Mouse (Mus musculus) heart, embryonic 14.5 days (tissue): Measurements from ENCODE around the gene Emcn. TPM values are rescaled to one million over a fixed set of nuclear protein-coding genes. Genes with fewer than 3 reads are reported as not detected.
A peak's percentile ranks its signal among the peaks of the same experiment; 100 is the strongest.

Experiments used
- ATAC-seq: fragments of 200-750 bp; cut with Nextera tagmentation; 2 replicates; pipeline ENCODE4 v1.8.0; 2017; ENCODE audit warnings: low read depth, moderate TSS enrichment; ENCODE audit not compliant: insufficient number of reproducible peaks, insufficient read depth, low FRiP score
- H3K27ac ChIP-seq, 2 experiments: fragments of 200-500 bp in 1 of 2; fragments of 300-500 bp in 1 of 2; sonication (generic) in 1 of 2; replicated peaks in 1 of 2; 2 replicates each; pipeline ENCODE4 v1.5.1; 2012 to 2014; ENCODE audit warnings: low read depth in 2 of 2, low read length in 2 of 2, control low read depth in 1 of 2, mild to moderate bottlenecking in 1 of 2, mixed read lengths in 1 of 2; ENCODE audit not compliant: control insufficient read depth in 1 of 2, insufficient read depth in 1 of 2
- H3K27me3 ChIP-seq: fragments of 300-500 bp; sonication (generic); 2 replicates; pipeline ENCODE4 v1.6.1; 2014; ENCODE audit warnings: mild to moderate bottlenecking, low read length, control low read depth; ENCODE audit not compliant: control insufficient read depth, insufficient read depth
- H3K36me3 ChIP-seq: fragments of 300-500 bp; sonication (generic); 2 replicates; pipeline ENCODE4 v1.6.1; 2014; ENCODE audit warnings: mild to moderate bottlenecking, control low read depth, low read length, mixed read lengths; ENCODE audit not compliant: control insufficient read depth, insufficient read depth
- H3K4me1 ChIP-seq, 2 experiments: fragments of 200-500 bp in 1 of 2; fragments of 300-500 bp in 1 of 2; sonication (generic) in 1 of 2; 2 replicates each; pipeline ENCODE4 v1.6.1; 2012 to 2014; ENCODE audit warnings: low read length in 2 of 2, control low read depth in 1 of 2, mixed read lengths in 1 of 2; ENCODE audit not compliant: control insufficient read depth in 2 of 2, insufficient read depth in 2 of 2
- H3K4me2 ChIP-seq: fragments of 300-500 bp; sonication (generic); 2 replicates; pipeline ENCODE4 v1.6.1; 2014; ENCODE audit warnings: mild to moderate bottlenecking, low read length
- H3K4me3 ChIP-seq, 2 experiments: fragments of 200-500 bp in 1 of 2; fragments of 300-500 bp in 1 of 2; sonication (generic) in 1 of 2; 2 replicates each; pipeline ENCODE4 v1.5.1; 2012 to 2014; ENCODE audit warnings: low read length in 2 of 2, mild to moderate bottlenecking in 2 of 2, control low read depth in 1 of 2, low read depth in 1 of 2, moderate library complexity in 1 of 2; ENCODE audit not compliant: control insufficient read depth in 1 of 2, insufficient read depth in 1 of 2
- H3K9ac ChIP-seq: fragments of 300-500 bp; sonication (generic); 2 replicates; pipeline ENCODE4 v1.6.1; 2014; ENCODE audit warnings: mild to moderate bottlenecking, low read length
- H3K9me3 ChIP-seq: fragments of 300-500 bp; sonication (generic); 2 replicates; pipeline ENCODE4 v1.6.1; 2016; ENCODE audit warnings: low read length, control low read depth; ENCODE audit not compliant: control insufficient read depth
- WGBS: fragments of 180-500 bp; shearing (Covaris S2); extraction: QIAGEN DNeasy Blood & Tissue Kit; methylation state at CpG from one replicate; pipeline ENCODE4 v1.1.7; 2014; 5-methylcytosine and 5-hydroxymethylcytosine counted together
- polyA plus RNA-seq: library from polyadenylated mRNA; unstranded; fragments of >200 nt; fragmentation: Nextera tagmentation; extraction: Ambion mirVana; gene quantifications from 2 replicates; pipeline ENCODE4 v1.2.1, GENCODE M21; 2014

Gene Emcn
- polyA plus RNA-seq, 1 experiment from 2014 or later: 71.8 TPM

- no peak for ATAC-seq
Measured at GRCm38 (mm10) chr3:137343446-137343845, 2.6 kb downstream of the Emcn start.

DNA sequence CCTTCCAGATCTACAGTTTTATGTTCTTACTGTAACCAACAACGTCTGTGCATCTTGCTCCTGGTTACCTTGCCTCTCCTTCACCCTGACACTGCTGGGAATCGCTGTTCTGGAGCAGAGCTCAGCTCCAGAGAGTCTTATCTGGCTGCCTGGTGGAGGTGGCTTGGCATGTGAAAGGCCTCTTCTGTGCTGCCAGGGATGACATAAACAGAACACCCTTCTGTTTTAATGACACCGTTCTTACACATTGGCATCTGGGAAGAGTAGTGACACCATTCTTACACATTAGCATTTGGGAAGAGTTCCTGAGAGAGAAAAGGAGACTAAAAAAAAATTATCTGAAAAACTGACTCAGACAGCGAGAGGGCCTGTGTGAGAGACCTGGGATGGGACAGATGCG lies 11.0 kb downstream of the Emcn start:
- Histone ChIP-seq H3K27ac (no peak overlapping the region), H3K36me3 (no peaks in the 10 kb centered on the region), H3K4me2 (no peak overlapping the region), H3K9ac (no peak overlapping the region), H3K4me3 (no peak overlapping the region), H3K4me1 (peaks cover 0 to 4% of the 10 kb centered on the region in 2 experiments; a peak in 1 of 4 replicates), H3K27me3 (no peaks in the 10 kb centered on the region), H3K9me3 (no peaks in the 10 kb centered on the region)
- ATAC-seq: no peak
- WGBS: 63% methylated on average over 5 of the region's 5 CpGs

More at GRCm38 (mm10) chr3:137343446-137343845, 2.6 kb downstream of the Emcn start:
- Histone ChIP-seq H3K4me2 (peak overlapping the region; percentile 30; the same call in 1 of the 2 replicates), H3K36me3 (no peaks in the 10 kb centered on the region), H3K9ac (no peak overlapping the region), H3K4me1 (no peaks in the 10 kb centered on the region), H3K9me3 (no peaks in the 10 kb centered on the region), H3K27me3 (no peaks in the 10 kb centered on the region), H3K27ac (no peak overlapping the region), H3K4me3 (peak overlapping the region in 1 of 2 experiments; percentile 13; a peak in 2 of 4 replicates)
- WGBS: 51% methylated on average over 5 of the region's 5 CpGs

- H3K27ac ChIP-seq: no peak overlapping the region
- WGBS: 73% methylated on average over 4 of the region's 4 CpGs
- H3K4me1 ChIP-seq: peaks cover 0 to 3% of the 10 kb centered on the region in 2 experiments; a peak in 1 of 4 replicates
- no peaks in the 10 kb centered on the region for H3K9me3 ChIP-seq
- no peaks in the 10 kb centered on the region for H3K27me3 ChIP-seq
- no peak overlapping the region for H3K4me3 ChIP-seq
- ATAC-seq: no peak
- no peak overlapping the region for H3K4me2 ChIP-seq
- no peaks in the 10 kb centered on the region for H3K36me3 ChIP-seq
- no peak overlapping the region for H3K9ac ChIP-seq
Measured at GRCm38 (mm10) chr3:137356697-137357096, 15.8 kb downstream of the Emcn start.

DNA sequence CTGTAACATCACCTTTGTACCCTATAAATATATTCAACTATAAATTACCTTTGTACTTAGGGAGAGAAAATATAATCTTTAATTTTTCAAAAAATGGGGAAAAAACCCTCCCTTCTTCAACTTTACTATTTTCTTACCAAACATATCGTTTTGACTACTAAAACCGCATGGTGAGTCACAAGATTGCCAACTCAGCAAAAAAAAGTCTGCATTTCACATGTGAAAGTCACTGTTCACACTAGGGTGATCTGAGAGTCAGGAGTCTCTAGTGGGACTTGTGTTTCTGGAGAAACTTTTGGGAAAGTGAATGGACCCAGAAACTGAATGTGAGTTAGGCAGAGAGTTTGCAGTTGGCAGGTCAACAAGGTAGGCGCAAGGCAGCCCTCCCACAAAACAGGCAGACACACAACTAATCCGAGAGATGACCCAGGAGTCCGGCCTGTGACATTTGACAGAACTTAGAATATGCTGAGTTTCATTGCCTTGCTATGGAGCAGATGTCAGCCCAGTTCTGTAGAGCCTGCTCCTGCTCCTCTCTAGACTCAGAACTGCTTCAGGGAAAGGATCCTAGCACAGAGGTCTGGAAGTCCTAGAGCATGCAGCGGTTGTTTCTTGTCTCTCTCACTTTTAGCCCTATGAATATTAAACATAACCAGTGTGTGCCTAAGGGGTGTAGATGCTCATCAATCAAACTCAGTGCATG lies 26.4 kb downstream of the Emcn start:
- Histone ChIP-seq H3K4me3 (no peak overlapping the region), H3K27ac (no peak overlapping the region), H3K4me1 (no peaks in the 10 kb centered on the region), H3K27me3 (no peaks in the 10 kb centered on the region), H3K9me3 (no peaks in the 10 kb centered on the region), H3K9ac (no peak overlapping the region), H3K36me3 (no peaks in the 10 kb centered on the region), H3K4me2 (no peak overlapping the region)
- WGBS: 87% methylated on average over 6 of the region's 6 CpGs
- ATAC-seq: no peak

DNA sequence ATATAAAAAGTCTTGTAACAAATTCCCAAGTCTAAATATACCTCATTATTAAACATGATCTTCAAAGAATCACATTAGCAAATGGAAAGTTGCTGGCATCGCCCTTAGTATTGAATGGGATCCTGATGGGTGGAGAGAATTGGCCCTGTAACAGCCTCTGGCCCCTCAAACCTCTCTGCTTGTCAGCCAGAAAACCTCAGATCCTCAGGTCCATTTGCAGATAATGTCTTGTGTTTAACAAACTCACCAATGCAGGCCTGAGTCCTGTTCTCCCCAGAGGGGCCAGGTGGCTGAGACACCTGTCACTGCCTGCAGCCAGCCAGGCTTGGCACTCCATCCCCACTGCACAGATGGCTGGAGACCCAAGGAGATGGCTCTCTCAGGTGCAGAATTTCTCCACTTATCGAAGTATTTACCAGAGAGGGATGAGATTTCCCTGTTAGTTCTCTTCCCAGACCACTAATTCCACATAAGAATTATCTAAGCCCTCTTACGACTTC lies 27.0 kb downstream of the Emcn start:
- Histone ChIP-seq H3K27ac (no peak overlapping the region), H3K4me1 (no peaks in the 10 kb centered on the region), H3K4me2 (no peak overlapping the region), H3K27me3 (no peaks in the 10 kb centered on the region), H3K36me3 (no peaks in the 10 kb centered on the region), H3K4me3 (no peak overlapping the region), H3K9me3 (no peaks in the 10 kb centered on the region), H3K9ac (no peak overlapping the region)
- 67% methylated on average over 3 of the region's 3 CpGs for WGBS
- no peak for ATAC-seq

- Histone ChIP-seq H3K4me1 (no peaks in the 10 kb centered on the region), H3K4me3 (no peak overlapping the region)
Measured at GRCm38 (mm10) chr3:137372854-137373253, 32.0 kb downstream of the Emcn start.

DNA sequence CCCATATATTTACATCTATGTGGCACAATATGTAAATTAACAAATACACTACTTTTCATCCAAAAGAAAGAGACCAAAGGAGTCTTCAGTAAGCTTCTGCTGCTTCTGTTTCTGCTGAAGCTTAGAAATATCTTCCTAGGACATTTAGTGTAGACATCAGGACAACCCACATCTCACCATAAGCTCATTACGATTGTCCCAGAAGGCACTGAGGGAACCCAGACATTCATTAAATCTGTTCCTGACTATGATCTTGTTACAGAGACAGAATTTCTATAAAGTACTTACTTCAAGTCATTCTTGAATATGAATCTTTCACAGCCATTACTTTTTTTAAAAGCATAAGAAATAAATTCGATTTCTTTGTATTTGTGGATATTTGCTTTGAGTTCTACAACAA lies 41.4 kb downstream of the Emcn start:
- WGBS: 77% methylated on average over 2 of the region's 2 CpGs
- H3K9ac ChIP-seq: no peak overlapping the region
- no peaks in the 10 kb centered on the region for H3K4me1 ChIP-seq
- H3K9me3 ChIP-seq: no peaks in the 10 kb centered on the region
- no peak for ATAC-seq
- no peak overlapping the region for H3K4me2 ChIP-seq
- H3K36me3 ChIP-seq: no peaks in the 10 kb centered on the region
- H3K27me3 ChIP-seq: no peaks in the 10 kb centered on the region
- H3K27ac ChIP-seq: no peak overlapping the region
- H3K4me3 ChIP-seq: no peak overlapping the region

More at GRCm38 (mm10) chr3:137372854-137373253, 32.0 kb downstream of the Emcn start:
- ATAC-seq: no peak
- Histone ChIP-seq H3K27ac (no peak overlapping the region), H3K27me3 (no peaks in the 10 kb centered on the region), H3K4me2 (no peak overlapping the region), H3K36me3 (no peaks in the 10 kb centered on the region), H3K9ac (no peak overlapping the region), H3K9me3 (no peaks in the 10 kb centered on the region)
- 70% methylated on average over 4 of the region's 4 CpGs for WGBS
